Mouse (Mus musculus): ENCODE results near the gene Pou4f2. TPM values are rescaled to one million over a fixed set of nuclear protein-coding genes. Genes with fewer than 3 reads are reported as not detected.

The Pou4f2 gene
- not detected for polyA plus RNA-seq (2017; shearing (Covaris generic))

DNA sequence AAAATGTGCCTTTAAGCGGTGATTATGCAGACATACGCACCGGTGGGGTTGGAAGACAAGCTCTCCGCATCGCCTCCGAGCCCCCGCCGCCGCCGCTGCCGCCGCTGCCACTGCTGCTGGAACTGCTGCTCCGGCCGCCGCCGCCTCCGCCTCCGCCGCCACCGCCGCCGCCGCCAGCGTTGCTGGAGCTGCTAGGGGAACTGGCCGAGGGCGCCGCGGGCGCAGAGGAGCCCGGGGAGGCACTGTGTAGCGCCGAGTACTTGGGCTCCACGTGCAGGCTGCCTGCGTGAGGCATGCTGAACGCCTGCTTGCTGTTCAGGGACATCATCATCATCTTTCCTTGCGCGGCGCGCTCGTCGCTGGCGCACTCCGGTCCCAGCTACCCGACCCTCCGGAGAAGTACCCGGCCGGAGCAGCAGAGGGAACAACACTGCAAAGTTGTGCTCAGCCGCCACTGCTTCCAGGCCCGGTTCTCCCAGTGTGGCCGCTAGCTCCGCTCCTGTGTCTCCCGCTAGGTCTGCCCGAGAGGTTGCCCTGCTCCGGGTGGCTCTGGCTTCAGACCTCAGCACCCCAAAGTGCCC is at the start of gene Pou4f2:
Gene Pou4f2 (minus strand): TSS at position 575 of the 581 bp plus-strand sequence.
- ATAC-seq = no peak

DNA sequence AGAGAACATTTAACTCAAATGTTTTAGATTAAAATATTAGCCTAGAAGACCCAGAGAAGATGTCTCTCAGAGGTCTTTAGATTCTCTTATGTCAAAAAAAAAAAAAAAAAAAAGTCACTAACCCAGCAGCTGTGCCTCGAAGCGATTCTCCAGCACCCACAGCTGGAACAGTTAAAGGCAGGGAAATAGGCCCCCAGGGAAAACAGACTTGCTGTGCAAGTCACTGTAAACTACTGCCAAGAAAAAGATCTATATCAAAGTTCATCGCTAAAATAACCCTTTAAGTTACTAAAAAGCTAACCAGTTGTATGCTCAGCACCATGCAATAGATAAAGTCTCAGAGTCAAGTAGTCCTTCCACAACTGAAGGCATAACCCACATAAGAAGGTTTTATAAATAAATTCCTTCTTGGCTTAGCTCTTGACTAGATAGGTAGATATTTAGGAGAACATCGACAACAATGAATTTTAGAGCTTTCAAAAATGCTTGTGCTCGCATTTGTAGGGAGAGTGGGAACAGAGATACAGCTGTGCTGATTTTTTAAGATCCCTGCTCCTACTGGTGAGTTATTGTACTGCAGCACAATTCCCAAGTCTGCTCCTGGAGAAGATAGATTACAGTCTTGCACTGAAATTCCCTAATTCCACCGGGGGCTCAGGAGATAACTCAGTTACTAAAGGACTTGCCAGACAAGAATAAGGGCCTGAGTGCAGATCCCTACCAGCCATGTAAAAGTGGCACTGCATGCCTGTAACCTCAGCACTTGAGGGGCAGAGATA is 40.8 kb upstream of the Pou4f2 start:
- ATAC-seq = no peak

DNA sequence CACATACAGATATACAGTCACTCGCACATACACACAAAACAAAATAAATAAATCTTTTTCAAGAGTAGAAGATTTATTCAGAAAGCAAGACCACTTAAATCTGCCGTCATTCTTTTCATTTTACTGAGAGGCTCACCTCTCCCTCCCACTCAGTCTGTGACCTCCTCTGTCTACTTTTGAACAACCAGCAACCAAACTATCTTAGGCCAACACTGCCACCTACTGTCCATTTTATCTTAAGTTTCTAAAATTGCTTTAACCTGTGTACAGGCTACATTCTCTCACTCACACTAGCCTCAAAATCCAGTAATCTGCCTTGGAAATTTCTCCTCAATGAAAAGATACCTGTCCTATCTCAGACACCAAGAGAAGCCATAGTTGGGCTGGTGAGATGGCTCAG is 31.4 kb upstream of the Pou4f2 start:
- ATAC-seq = no peak

DNA sequence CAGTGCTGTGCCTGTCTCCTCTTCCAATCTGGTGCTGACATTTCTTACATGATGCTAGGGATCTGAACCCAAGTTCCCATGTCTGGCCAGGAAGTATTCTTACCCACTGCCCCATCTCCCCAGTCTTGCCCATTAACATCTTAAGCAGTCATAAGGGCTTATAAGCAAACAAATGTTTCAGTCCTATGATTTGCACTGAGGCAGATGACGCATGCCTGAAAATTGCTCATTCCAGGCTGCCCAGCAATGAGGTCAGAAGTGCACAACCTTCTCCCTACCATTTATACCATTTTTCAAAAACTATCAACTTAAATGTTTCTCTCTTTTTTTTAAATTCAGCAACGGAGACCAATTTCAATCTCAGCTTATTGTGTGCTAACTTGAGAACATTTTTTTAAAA is 27.5 kb upstream of the Pou4f2 start:
- ATAC-seq = no peak

DNA sequence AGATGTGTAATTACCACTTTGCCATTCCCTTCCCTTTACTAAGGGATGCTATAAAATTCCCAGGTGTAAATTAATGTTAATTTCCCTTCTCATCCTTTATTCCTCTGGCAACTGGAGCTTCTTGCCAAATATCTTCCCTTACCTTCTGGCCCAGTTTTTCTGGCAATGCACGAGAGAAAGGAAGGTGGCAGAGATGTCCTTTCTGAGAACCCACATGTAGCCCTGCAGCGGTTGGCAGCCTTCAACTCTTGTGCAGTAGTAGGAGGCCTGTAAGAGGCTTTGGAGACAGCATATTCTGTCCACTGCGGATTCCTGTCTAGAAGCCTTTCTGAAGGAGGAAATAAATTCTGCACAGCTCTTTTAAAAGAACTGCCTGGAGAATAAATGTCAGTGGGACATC is 20.0 kb upstream of the Pou4f2 start:
- no peak for ATAC-seq

DNA sequence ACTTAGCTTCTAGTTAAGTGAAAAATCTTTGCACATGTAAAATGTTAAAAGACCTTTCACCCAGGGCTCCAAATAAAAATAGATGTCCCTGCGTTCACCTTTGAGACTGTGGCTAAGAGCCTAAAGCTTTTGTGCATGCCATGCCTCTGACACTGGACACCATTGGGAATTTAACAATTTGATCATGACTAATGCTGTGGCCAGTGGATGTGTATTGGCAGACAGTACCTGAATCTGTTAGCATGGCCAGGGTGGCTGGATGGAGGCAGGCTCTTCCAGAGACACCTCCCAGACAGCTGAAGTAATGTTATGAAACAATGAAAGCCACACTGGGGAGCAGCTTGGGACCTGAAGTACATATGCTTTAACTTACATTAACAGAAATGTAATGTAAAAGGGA is 6.3 kb upstream of the Pou4f2 start:
- ATAC-seq = no peak

DNA sequence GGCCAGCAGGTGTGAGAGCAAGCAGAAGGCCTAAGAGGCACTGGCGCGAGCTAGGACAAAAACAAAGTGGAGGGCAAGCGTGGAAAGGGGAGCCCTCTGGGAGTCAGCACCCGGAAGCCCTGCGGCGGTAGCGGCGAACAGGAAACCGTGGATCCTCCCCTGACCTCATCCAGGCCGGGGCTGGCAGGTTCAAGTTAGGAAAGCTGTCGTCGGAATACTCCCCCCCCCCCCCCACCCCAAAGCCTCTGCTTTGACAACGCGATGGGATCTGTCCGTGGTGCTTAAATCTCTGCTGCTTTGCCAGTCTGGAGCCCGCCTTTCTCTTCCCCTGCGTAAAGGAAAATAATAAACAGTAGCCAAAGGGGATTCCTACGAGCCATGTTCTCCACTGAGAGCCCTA is 1.7 kb upstream of the Pou4f2 start:
- no peak for ATAC-seq

DNA sequence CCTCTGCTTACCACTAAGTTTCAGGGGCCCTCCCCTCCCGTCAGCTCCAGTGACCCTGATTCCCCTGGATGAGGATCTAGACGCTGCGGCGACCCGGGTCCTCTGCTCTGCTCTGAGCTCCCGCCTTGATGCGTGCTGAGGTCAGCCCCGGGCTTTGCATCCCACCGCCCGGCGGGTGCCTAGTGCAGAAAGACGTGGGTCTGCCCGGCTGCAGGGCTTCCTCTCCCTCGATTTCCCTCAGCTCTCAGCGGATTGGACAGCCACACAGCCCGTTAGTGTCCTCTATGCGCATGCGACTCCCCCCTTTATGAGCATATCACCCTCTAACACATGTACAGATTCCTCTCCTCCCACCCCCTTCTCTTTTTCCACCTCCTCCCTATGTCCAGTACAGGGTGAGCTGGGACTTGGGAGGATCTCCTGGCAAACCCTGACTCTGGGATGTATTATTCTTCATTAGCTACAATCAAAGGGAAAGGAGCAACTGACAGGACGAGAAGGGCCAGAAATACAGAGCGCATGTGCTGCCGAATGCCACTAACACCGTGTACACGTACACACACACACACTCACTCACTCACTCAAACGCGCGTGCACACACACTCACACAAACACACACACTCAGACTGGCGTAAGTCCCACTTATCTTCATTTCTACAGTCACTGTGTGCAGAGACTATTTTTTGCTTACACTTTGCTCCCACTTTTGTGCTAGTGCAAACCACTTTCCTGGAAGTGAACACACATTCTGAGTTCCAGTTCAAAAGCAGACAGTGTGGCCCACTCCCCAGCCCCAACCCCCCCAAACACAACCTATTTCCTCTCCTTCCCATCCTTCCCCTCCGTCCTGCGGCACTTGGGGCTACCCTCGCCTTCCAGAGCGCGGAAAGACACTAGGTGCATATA is 948 bp upstream of the Pou4f2 start:
- no peak for ATAC-seq

DNA sequence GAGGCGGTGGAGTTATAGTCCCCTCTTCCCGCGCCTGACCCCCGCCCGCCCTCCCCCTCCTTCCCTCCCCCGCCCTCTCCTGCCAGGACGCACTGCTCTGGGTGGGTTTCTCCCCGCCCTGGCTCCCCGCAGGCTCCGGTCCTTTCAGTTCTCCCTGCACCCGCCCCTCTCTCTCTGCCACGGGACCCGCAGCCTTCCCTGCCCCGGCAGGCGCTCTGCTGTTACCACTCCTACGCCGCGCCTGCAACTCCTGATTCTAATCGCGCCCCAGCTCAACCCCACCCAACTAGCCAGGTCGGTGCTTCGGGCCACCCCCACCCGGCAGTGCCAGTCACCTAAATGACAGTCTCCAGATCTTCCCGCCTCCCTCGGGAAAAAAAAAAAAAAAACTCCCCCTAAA is 216 bp upstream of the Pou4f2 start:
- no peak for ATAC-seq

DNA sequence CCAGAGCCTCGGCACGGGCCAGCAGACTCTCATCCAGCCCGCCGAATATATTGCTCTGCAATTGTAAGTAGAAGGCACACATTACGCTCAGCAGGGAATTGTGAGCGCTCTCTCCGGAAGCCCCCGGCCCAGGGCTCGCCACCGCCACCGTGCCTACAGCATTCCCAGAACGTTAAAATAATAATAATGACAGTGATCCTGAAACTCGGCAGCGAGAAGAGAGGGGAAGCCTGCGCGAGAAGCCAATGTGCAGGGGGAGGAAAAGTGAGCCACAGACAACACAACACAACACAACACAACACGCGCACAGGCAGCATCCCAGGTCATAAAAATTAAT is 853 bp downstream of the Pou4f2 start:
- no peak for ATAC-seq

DNA sequence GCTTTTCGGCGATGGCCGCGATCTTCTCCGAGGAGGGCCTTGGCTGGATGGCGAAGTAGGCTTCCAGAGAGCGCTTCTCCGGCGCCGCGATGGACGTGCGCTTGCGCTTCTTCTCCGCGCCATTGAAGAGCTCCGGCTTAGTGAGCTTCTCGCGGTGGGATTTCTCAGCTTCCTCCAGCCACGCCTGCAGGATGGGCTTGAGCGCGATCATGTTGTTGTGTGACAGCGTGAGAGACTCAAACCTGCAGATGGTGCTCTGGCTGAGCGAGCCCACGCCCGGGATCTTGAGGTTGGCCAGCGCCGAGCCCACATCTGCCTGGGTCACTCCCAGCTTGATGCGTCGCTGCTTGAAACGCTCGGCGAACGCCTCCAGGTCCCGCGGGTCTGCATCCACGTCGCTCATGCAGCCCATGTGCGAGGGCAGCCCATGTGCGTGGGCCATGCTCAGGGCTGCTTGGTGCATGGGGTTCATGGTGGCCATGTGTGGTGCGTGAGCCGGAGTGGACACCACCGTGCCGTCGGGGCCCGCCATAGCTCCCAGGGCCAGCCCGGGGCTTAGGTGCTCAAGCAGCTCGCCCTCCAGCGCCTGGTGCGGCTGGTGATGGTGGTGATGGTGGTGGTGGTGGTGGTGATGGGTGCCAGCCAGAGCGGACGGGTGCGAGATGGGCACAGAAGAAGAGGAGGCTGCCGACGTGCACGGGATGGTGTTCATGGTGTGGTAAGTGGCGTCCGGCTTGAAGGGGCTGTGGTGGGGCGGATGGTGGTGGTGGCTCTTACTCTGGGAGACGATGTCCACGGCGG is 1.4 kb downstream of the Pou4f2 start:
- ATAC-seq = no peak

DNA sequence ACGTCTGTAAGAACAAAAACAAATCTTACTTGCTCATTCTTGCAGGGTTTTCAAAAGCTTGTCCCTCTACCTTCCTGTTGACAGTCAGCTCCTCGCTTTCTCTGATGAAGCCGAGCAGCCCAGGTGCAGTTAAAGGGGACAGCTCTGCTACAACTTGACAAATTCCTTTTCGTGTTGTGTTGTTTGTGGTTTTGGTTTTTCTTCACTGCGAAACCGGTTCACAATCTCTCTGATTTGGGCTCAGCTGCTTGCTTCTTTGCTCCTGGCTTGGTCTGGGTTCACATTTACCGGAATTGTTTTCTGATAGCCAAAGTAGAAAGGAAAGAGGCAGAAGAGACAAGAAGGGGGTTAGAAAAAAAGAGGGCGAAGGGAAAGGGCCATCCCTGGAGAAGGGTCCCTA is 2.1 kb downstream of the Pou4f2 start:
- ATAC-seq = no peak

DNA sequence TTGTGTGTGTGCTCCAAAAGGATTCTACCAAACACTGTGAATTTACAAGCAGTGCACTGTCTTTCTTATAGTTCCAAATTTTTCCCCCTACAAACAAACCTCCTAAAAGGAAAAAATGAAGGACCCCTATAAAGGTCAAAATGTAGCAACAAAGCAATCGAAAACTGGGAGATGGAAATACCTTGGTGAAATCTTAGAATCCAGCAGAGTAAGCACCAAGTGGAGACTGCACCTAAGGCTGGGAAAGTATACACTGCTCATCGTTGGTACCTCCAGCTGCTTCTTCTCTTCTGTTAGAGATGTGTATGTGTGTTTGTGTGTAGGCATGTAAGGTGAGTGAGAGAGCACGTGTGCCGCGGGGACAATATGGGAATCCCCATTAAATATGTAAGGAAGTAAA is 3.1 kb downstream of the Pou4f2 start:
- ATAC-seq = no peak

DNA sequence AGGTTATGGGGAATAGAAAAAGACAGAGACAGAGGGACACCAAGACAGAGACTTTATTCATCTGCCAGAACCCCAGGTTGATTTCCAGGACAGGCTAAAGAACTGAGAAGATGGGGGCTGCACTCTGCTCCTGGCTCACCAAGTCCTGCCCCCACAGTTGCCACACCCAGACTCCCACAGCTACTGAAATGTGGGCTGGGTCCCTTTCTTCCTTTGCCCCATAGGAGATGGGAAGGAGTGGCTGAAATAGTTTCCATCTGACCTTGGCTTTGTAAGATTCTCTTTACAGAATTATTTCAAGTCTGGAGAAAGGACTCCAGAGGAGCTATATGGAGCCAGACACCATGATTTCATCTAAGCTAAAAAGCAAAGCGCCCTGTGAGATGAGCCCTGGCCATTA is 4.0 kb downstream of the Pou4f2 start:
- ATAC-seq = no peak

DNA sequence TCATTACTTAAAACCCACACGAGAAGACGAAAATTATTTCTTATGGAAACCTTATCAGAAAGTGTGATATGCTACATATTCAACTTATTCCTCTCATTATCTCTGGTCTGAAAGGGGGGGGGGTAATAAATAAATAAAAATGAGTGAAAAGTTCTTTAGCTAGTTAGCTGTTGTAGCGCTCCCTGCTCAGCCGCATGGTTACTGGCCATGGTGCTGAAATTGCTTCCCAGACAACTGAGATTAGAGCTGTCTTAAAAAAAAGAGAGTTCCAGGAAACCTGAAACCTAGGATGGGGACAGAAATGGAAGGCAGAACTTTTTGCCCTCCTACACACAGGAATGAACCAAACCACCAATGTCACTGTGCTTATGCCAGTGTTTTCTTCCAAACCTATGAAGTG is 5.1 kb downstream of the Pou4f2 start:
- no peak for ATAC-seq

DNA sequence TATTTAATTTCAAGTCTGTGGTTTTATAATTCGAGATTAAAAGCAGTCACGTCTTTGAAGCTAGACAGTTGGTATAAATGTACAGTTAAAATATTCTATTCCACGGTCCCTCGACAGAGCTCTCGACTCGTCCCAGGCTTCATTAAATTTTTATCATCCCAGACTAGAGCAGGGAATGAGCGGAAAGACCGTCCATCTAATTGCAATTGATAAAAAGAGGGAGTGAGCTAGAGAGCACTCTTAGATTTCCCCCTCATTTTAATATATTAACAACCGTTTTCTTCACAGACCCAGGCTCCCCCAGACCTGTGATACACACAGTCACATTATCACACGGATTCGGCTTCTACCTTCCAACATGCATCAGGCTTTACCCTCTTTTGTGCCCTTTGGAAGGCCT is 8.3 kb downstream of the Pou4f2 start:
- ATAC-seq = no peak

DNA sequence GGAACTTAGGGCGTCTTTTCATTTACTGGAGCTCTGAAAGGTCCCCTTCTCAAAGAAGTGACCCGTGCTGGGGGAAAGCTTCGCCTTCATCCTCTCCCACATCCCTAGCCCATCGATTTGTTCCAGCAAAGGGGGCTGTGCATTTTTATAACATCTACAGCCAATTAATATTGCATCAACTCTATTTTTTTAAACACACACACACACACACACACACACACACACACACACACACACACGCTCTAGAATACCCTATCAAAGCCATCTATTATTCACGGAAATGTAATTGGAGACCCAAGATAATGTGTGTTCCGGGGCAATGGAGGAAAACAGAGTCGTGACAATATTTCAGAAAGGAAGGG is 8.7 kb downstream of the Pou4f2 start:
- ATAC-seq = no peak

DNA sequence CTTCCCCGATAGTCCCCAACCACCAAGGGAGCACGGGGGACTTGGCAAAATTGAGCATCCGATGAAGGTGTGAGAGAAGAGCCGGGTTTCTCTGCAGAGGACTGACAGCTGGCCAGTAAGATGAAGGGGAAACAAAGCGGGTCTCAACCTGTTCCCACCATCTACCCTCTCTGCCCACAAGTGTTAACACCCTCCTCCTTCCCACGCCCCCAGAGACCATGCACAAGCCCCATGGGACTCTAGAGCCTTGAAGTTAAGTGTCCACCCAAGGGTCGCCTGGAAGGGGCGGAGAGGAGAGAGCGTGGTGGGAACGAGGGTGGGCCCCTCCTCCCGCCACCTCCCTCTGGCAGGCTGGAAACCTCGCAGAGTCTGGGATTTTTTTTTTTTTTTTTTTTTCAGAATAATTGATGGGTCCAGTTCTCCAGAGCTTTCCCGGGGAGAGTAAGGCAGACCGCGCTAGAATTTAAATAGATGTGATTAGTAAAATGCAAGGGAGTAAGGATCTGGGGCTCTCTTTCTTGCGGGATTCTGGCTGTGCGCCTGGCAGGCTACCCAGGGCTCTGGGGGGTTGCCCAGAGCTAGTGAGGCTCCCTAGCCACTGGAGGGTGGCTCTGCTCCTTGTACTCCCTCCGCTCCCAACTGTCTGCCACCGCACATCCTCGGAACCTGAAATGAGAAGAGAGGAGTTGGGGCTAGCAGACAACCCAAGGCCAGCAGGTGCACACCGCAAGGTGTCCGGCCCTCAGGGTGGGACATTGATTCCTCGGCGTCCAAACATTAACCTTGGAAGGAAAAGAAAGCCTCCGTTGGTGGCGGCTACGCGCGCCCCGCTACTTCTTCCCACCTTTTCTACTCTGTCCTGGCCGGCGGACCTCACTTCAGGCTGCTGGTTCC is 9.3 kb downstream of the Pou4f2 start:
- ATAC-seq = no peak

DNA sequence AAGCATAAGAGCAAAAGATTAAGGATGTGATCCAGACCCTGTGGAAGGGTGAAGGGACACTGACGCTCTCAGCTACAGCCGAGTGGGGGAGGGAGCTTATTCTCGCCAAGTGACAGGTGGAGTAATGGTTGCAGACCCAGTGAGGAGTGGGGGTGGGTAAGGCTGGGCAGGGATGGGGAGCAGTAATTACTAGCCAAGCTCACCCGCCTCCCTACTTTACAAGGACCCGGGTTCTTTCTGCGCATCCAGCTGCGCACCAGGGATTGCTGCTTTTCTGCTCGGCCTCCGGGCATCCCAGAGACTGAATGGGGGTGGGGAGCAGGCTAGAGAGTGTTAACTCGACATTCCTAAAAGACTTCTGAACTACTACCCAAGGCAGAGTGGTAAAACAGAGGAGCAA is 10.0 kb downstream of the Pou4f2 start:
- ATAC-seq = no peak

DNA sequence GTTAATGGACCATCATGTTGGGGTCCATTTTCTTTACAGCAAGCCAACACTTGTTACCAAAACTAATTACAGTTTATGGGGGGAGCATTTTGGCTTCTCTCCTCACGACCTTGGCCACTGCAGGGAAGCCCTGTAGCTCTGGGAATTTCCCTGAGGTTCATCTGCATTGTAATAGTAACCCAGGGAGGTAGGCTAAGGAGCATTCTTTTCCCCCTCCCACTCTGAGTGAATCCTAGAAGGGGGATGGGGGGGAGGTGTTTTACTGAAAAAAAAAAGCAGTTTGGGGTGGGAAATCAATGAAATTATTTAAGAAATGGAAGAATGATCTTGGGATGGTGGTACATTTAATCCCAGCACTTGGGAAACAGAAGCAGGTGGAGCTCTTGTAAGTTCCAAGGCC is 12.5 kb downstream of the Pou4f2 start:
- ATAC-seq = no peak

DNA sequence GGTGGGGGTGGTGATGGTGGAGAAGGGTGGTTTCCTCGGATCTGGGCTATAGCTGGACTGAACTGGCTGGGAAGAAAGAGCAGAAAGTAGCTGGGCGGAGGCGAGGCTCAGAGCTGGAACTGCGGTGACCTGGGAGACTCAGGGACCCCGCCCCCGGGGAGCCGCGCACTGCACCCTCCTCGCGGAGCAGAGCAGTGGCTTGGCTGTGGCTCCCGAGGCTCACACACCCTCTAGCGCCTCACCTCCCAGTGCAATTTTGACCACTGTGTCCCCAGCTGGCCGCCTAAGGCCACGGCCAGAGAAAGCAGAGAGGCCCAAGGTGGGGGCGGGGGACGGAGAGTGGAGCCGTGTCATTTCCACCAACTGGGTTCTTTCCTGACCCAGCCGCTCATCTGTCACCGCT is 16.3 kb downstream of the Pou4f2 start:
- ATAC-seq = no peak

DNA sequence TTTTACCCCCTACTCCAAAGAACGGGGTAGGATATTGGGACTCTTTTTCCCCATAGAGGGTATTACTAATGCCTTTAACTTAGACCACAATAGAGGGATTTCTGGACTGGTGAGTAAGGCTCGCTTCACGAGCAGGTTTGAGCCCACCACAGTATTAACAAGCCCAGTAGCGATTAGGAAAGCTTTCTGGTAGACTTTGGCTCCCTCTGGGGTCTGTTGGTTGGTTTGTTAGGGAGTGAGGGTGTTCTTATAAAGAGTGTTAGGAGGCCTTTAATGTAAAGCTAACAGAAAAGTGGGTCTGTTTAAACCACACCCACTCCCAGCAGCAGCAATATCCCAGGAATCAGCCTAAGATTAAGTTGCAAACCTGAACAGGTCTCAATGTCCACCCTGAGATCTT is 17.2 kb downstream of the Pou4f2 start:
- ATAC-seq = no peak
